Mouse (Mus musculus) kidney, adult 2 months (tissue): ENCODE measurements around the gene Bglap3.
"Not testable (repeated sequence)": the region's sequence is repeated elsewhere in the genome, so short reads cannot be mapped to it uniquely, and the experiment has no call there.

ENCODE experiments used
- CTCF ChIP-seq: fragments of 200-500 bp; conservative IDR thresholded peaks from 2 replicates; pipeline ENCODE4 v1.5.1; 2011; ENCODE audit warnings: low read depth, mild to moderate bottlenecking, control low read depth, low read length, moderate library complexity, mixed read lengths; ENCODE audit not compliant: insufficient read depth, insufficient read length
- POLR2A ChIP-seq: fragments of 200-500 bp; IDR thresholded peaks from one replicate; pipeline ENCODE4 v1.6.1; 2011; ENCODE audit warnings: low read depth, low read length, control low read depth

- TF ChIP-seq CTCF, POLR2A: not testable (repeated sequence)
Measured at GRCm38 (mm10) chr3:88367517-88367916, 5.0 kb downstream of the Bglap3 start.
